Mouse (Mus musculus): ENCODE data around the gene Chst11. TPM values are rescaled to one million over a fixed set of nuclear protein-coding genes. Genes with fewer than 3 reads are reported as not detected.

Chst11 gene
- total RNA-seq, 2 experiments from 2014 or later = 20.0 to 20.4 TPM

GRCm38 (mm10) chr10:83068466-83068865, 83.2 kb downstream of the Chst11 start:
- ATAC-seq (replicated peaks; ENCODE audit: poor library complexity) = no peak

- no peak for ATAC-seq (replicated peaks; ENCODE audit: poor library complexity)
These were observed 84.5 kb downstream of the Chst11 start for GRCm38 (mm10) chr10:83069791-83070190.

- no peak for ATAC-seq (replicated peaks; ENCODE audit: poor library complexity)
These were observed 86.7 kb downstream of the Chst11 start for GRCm38 (mm10) chr10:83071785-83072580.

GRCm38 (mm10) chr10:83073119-83073518, 87.8 kb downstream of the Chst11 start:
- peak; percentile 94 for ATAC-seq (replicated peaks; ENCODE audit: poor library complexity)

GRCm38 (mm10) chr10:83076816-83077215, 91.5 kb downstream of the Chst11 start:
- ATAC-seq (replicated peaks; ENCODE audit: poor library complexity) = no peak

- no peak for ATAC-seq (replicated peaks; ENCODE audit: poor library complexity)
These were observed 93.4 kb downstream of the Chst11 start for GRCm38 (mm10) chr10:83078723-83079122.

- peak; percentile 8; the same call in 1 of the 2 replicates for ATAC-seq (replicated peaks; ENCODE audit: poor library complexity)
These were observed 94.5 kb downstream of the Chst11 start for GRCm38 (mm10) chr10:83079755-83080154.

- peak; percentile 71 for ATAC-seq (replicated peaks; ENCODE audit: poor library complexity)
These were observed 95.0 kb downstream of the Chst11 start for GRCm38 (mm10) chr10:83080275-83080741.

GRCm38 (mm10) chr10:83080930-83081329, 95.6 kb downstream of the Chst11 start:
- no peak for ATAC-seq (replicated peaks; ENCODE audit: poor library complexity)

GRCm38 (mm10) chr10:83083946-83084345, 98.6 kb downstream of the Chst11 start:
- peak; percentile 51 for ATAC-seq (replicated peaks; ENCODE audit: poor library complexity)

- ATAC-seq (replicated peaks; ENCODE audit: poor library complexity) = no peak
These were observed 103.0 kb downstream of the Chst11 start for GRCm38 (mm10) chr10:83088318-83088717.

- no peak for ATAC-seq (replicated peaks; ENCODE audit: poor library complexity)
These were observed 103.5 kb downstream of the Chst11 start for GRCm38 (mm10) chr10:83088826-83089225.

GRCm38 (mm10) chr10:83090185-83090584, 104.9 kb downstream of the Chst11 start:
- ATAC-seq (replicated peaks; ENCODE audit: poor library complexity) = no peak

GRCm38 (mm10) chr10:83093705-83094104, 108.4 kb downstream of the Chst11 start:
- no peak for ATAC-seq (replicated peaks; ENCODE audit: poor library complexity)

GRCm38 (mm10) chr10:83094248-83094647, 109.0 kb downstream of the Chst11 start:
- peak; percentile 7; the same call in 1 of the 2 replicates for ATAC-seq (replicated peaks; ENCODE audit: poor library complexity)

GRCm38 (mm10) chr10:83094821-83095725, 109.8 kb downstream of the Chst11 start:
- ATAC-seq (replicated peaks; ENCODE audit: poor library complexity) = peak; percentile 55

GRCm38 (mm10) chr10:83096257-83096656, 111.0 kb downstream of the Chst11 start:
- ATAC-seq (replicated peaks; ENCODE audit: poor library complexity) = no peak

GRCm38 (mm10) chr10:83098940-83099339, 113.6 kb downstream of the Chst11 start:
- no peak for ATAC-seq (replicated peaks; ENCODE audit: poor library complexity)

- peak; percentile 32; the same call in 1 of the 2 replicates for ATAC-seq (replicated peaks; ENCODE audit: poor library complexity)
These were observed 114.4 kb downstream of the Chst11 start for GRCm38 (mm10) chr10:83099669-83100068.

- ATAC-seq (replicated peaks; ENCODE audit: poor library complexity) = peak; percentile 56
These were observed 115.6 kb downstream of the Chst11 start for GRCm38 (mm10) chr10:83100890-83101289.

GRCm38 (mm10) chr10:83101421-83102207, 116.3 kb downstream of the Chst11 start:
- ATAC-seq (replicated peaks; ENCODE audit: poor library complexity) = 0 out of 2 replicates have a peak, but pooled peaks have one; percentile 8
